21 mouse cellular contexts compared by ENCODE assay signal in the genomic region with DNA sequence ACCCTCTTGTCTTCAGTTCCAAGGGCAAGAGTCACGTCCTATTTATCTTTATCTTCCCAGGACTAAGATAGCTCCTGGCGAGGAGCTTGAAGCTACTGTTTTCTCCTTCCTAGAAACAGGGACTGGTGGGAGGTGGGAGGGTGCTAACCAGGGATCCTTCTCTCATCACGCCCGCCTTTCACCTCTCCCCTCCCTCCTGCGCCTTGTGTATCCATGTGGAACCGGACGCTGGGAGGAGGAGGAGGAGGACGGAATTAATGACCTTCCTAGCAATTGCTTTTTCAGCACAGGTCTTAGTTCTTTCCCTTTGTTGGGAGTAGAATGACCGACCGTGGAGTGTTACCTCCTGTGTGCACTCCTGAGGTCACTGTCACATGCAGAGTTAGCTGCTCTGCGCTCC.
A peak's percentile ranks its signal among the peaks of the same experiment; 100 is the strongest.
DNase-seq lines count a peak whose midpoint lies in the region; ATAC-seq and TF ChIP-seq lines count a peak whose summit lies in the region.
"Had no signal": no experiment of that assay in that cellular context is flagged by ENCODE, and none has a peak within 500 bp of the region (broad histone marks: within the 10 kb centered on the region; RNA-seq: fewer than 3 reads in every experiment).

No protein-coding gene starts in this region.

- H3K36me3 ChIP-seq in kidney, embryonic 15.5 days, result no peaks in the 10 kb centered on the region
- no peaks in the 10 kb centered on the region for H3K36me3 ChIP-seq in kidney, postnatal 0 days (ENCODE audit: insufficient read depth, low read length)
- H3K36me3 ChIP-seq: embryonic facial prominence, embryonic 10.5 days; embryonic facial prominence, embryonic 12.5 days; forebrain, embryonic 15.5 days had no signal

- 32% methylated on average over 11 of the region's 11 CpGs for WGBS in kidney, embryonic 15.5 days
- WGBS in kidney, postnatal 0 days, result 29% methylated on average over 10 of the region's 11 CpGs
- 57% methylated on average over 11 of the region's 11 CpGs for WGBS in olfactory bulb, adult 2 months

- no peaks in the 10 kb centered on the region for H3K9me3 ChIP-seq in kidney, embryonic 15.5 days (replicated peaks)
- H3K9me3 ChIP-seq in kidney, postnatal 0 days (replicated peaks; ENCODE audit: low read length), result no peaks in the 10 kb centered on the region
- H3K9me3 ChIP-seq: embryonic facial prominence, embryonic 10.5 days; embryonic facial prominence, embryonic 12.5 days; forebrain, embryonic 13.5 days; forebrain, embryonic 15.5 days had no signal

- ATAC-seq in kidney, embryonic 15.5 days (replicated peaks; ENCODE audit: low FRiP score), result peak; percentile 80
- ATAC-seq in kidney, postnatal 0 days (replicated peaks; ENCODE audit: low FRiP score, low read depth), result no peak
- ATAC-seq: activated CD4-positive, CD25-positive, alpha-beta regulatory T cell, adult 4 months; forebrain, embryonic 13.5 days; forebrain, embryonic 15.5 days; Patski had no signal

- DNase-seq in kidney, postnatal 36 days, result no peak
- DNase-seq in kidney, postnatal 0 days (ENCODE audit: low spot score), result peak; percentile 58
- DNase-seq in kidney, postnatal 25 days, result no peak
- DNase-seq in MN1 (ENCODE audit: low spot score), result peak; percentile 4
- no peak for DNase-seq in urinary bladder, postnatal 14 days (ENCODE audit: low spot score)
- DNase-seq: adrenal gland, adult 8-10 months; adrenal gland, postnatal 14 days; adrenal gland, postnatal 36 days; cerebellum, adult 11-12 months; cerebellum, adult 2 months; cerebellum, adult 9-10 months; cerebellum, postnatal 10 days; cerebellum, postnatal 25 days had no signal

- H3K9ac ChIP-seq in kidney, embryonic 15.5 days, result no peak overlapping the region
- H3K9ac ChIP-seq in kidney, postnatal 0 days (ENCODE audit: low read depth, low read length), result no peak overlapping the region
- H3K9ac ChIP-seq: embryonic facial prominence, embryonic 12.5 days; forebrain, embryonic 13.5 days; forebrain, embryonic 15.5 days had no signal

- no peak overlapping the region for H3K27ac ChIP-seq in kidney, embryonic 15.5 days
- H3K27ac ChIP-seq in kidney, postnatal 0 days, result no peak overlapping the region
- H3K27ac ChIP-seq in olfactory bulb, adult 2 months (ENCODE audit: insufficient read depth, low read depth, low read length), result 0 out of 2 replicates have a peak overlapping the region, but pooled peaks have one; percentile 0
- H3K27ac ChIP-seq: embryonic facial prominence, embryonic 10.5 days; embryonic facial prominence, embryonic 12.5 days; forebrain, embryonic 13.5 days; forebrain, embryonic 15.5 days had no signal

- TF ChIP-seq POLR2A in olfactory bulb, adult 2 months (IDR thresholded peaks at IDR 0.05; ENCODE audit: insufficient read depth, low read depth, low read length), result no peak

- H3K4me3 ChIP-seq in kidney, embryonic 15.5 days (replicated peaks), result no peak overlapping the region
- H3K4me3 ChIP-seq in kidney, postnatal 0 days (replicated peaks; ENCODE audit: low read depth, low read length), result no peak overlapping the region
- H3K4me3 ChIP-seq in olfactory bulb, adult 2 months (ENCODE audit: insufficient read depth, low read depth, low read length), result no peak overlapping the region
- H3K4me3 ChIP-seq: embryonic facial prominence, embryonic 10.5 days; embryonic facial prominence, embryonic 12.5 days; forebrain, embryonic 13.5 days; forebrain, embryonic 15.5 days had no signal

- H3K4me2 ChIP-seq in kidney, embryonic 15.5 days, result no peak overlapping the region
- H3K4me2 ChIP-seq in kidney, postnatal 0 days (ENCODE audit: low read length), result no peak overlapping the region
- H3K4me2 ChIP-seq: embryonic facial prominence, embryonic 12.5 days; forebrain, embryonic 13.5 days; forebrain, embryonic 15.5 days had no signal

- no peaks in the 10 kb centered on the region for H3K27me3 ChIP-seq in kidney, embryonic 15.5 days
- H3K27me3 ChIP-seq in kidney, postnatal 0 days (ENCODE audit: insufficient read depth, low read length), result no peaks in the 10 kb centered on the region
- H3K27me3 ChIP-seq: embryonic facial prominence, embryonic 12.5 days; forebrain, embryonic 13.5 days; forebrain, embryonic 15.5 days had no signal

- no peak for TF ChIP-seq CTCF in kidney, postnatal 0 days (IDR thresholded peaks at IDR 0.05; ENCODE audit: low read depth)
- TF ChIP-seq CTCF in olfactory bulb, adult 2 months (IDR thresholded peaks at IDR 0.05; ENCODE audit: insufficient read depth, low read depth, low read length), result no peak

- peaks cover 20% of the 10 kb centered on the region for H3K4me1 ChIP-seq in kidney, embryonic 15.5 days
- no peaks in the 10 kb centered on the region for H3K4me1 ChIP-seq in kidney, postnatal 0 days (replicated peaks; ENCODE audit: insufficient read depth, low read length)
- peaks cover 31% of the 10 kb centered on the region for H3K4me1 ChIP-seq in olfactory bulb, adult 2 months (ENCODE audit: control insufficient read depth, insufficient read depth, low read length)
- H3K4me1 ChIP-seq: forebrain, embryonic 13.5 days had no signal

Comparison
In these comparisons a context has a peak if more than half of its experiments do, and no peak if none do; other contexts are left out.
1. DNase-seq: peak in kidney, postnatal 0 days (single experiment) and MN1 (single experiment); none in kidney, postnatal 36 days (0 of 2), kidney, postnatal 25 days (0 of 2) and urinary bladder, postnatal 14 days (single experiment).